Mouse (Mus musculus): ENCODE measurements around the gene Fam13c. TPM values are rescaled to one million over a fixed set of nuclear protein-coding genes. Genes with fewer than 3 reads are reported as not detected.

Fam13c gene
- polyA plus RNA-seq, 1 experiment from 2014 or later = 19.8 TPM

DNA sequence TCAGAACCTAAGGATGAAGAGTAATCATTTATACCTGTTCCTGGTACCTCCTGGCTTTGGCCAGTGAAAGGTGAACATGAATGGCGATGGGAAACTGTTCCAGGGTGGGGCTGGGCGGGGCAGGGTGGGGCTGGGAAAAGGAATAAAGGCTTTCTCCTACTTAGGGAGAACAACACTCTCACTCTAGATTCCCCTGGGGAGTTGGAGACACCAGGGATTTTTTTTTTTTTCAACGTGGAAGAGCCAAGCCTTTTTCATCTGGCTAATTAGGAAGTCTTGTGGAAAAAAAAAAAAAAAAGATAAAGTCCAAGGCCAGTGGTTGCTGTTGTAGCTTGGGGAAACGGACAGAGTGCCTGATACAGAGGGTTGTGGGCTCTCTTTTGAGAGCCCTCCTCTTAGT, 7.5 kb downstream of the Fam13c start:
- H3K27me3 ChIP-seq (ENCODE audit: control insufficient read depth, insufficient read depth, low read length) = no peaks in the 10 kb centered on the region
- ATAC-seq (ENCODE audit: low FRiP score) (no peak), DNase-seq (ENCODE audit: low spot score) (no peak)
- no peak overlapping the region for H3K9ac ChIP-seq (ENCODE audit: low read depth, low read length)
- no peaks in the 10 kb centered on the region for H3K9me3 ChIP-seq (ENCODE audit: control insufficient read depth, low read length)
- 0 out of 2 replicates have a peak, but pooled peaks cover 7% of the 10 kb centered on the region for H3K36me3 ChIP-seq (ENCODE audit: control insufficient read depth, insufficient read depth, low read length)
- no peak overlapping the region for H3K27ac ChIP-seq (ENCODE audit: low read depth, low read length)
- no peaks in the 10 kb centered on the region for H3K4me1 ChIP-seq (replicated peaks; ENCODE audit: control insufficient read depth, insufficient read depth, low read length)
- no peak overlapping the region for H3K4me2 ChIP-seq (replicated peaks; ENCODE audit: low read depth, low read length)
- H3K4me3 ChIP-seq (ENCODE audit: low read depth, low read length) = no peak overlapping the region
- WGBS = 80% methylated on average over 4 of the region's 4 CpGs

DNA sequence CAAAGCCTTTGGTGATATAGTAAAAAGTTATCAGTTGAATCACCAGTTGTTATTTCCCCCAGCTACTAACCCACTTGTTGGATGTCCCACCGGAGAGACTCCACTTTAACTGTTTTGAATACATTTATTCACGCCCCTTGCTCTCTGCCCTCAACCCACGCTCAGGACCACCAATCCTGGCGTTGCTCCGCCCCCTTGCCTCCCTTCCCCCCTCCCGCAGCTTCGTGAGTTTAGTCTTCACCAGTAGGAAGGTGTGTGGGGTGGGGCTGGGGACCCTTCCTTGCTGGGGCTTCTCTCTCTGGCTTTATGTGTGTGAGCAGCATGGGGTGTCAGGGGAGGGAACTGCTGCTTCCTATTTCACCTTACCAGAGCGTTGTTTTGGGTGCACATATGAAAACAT, 8.9 kb downstream of the Fam13c start:
- no peaks in the 10 kb centered on the region for H3K4me1 ChIP-seq (replicated peaks; ENCODE audit: control insufficient read depth, insufficient read depth, low read length)
- WGBS = 48% methylated on average over 8 of the region's 8 CpGs
- no peak for ATAC-seq (ENCODE audit: low FRiP score)

DNA sequence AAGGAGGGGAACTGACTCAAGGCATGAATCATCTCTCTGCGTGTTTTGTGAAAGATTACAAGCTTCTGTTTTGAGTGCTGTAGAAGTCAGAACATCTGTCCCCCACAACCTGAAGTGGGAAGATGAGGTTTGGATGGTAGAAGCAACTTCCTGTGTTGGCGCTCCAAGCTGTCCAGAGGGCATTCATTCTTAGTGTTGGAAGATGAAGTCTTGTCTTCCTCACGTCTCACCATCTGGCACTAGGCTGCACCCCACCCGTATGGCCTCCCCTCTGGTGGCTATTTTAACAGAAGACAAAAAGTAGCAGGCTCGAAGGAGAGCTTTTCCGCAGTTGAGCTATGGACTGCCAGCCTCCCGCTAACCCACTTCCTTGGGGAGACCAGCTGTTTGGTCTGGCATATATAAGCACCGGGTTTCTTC, 15.6 kb downstream of the Fam13c start:
- WGBS = 92% methylated on average over 8 of the region's 8 CpGs
- ATAC-seq (ENCODE audit: low FRiP score) = no peak
- no peak for DNase-seq (ENCODE audit: low spot score)

More for the DNA sequence above, 8.9 kb downstream of the Fam13c start:
- no peak for DNase-seq (ENCODE audit: low spot score)
- Histone ChIP-seq H3K9ac (ENCODE audit: low read depth, low read length) (no peak overlapping the region), H3K4me3 (ENCODE audit: low read depth, low read length) (no peak overlapping the region), H3K4me2 (replicated peaks; ENCODE audit: low read depth, low read length) (no peak overlapping the region), H3K9me3 (ENCODE audit: control insufficient read depth, low read length) (no peaks in the 10 kb centered on the region), H3K36me3 (ENCODE audit: control insufficient read depth, insufficient read depth, low read length) (0 out of 2 replicates have a peak, but pooled peaks cover 7% of the 10 kb centered on the region), H3K27me3 (ENCODE audit: control insufficient read depth, insufficient read depth, low read length) (no peaks in the 10 kb centered on the region), H3K27ac (ENCODE audit: low read depth, low read length) (no peak overlapping the region)

DNA sequence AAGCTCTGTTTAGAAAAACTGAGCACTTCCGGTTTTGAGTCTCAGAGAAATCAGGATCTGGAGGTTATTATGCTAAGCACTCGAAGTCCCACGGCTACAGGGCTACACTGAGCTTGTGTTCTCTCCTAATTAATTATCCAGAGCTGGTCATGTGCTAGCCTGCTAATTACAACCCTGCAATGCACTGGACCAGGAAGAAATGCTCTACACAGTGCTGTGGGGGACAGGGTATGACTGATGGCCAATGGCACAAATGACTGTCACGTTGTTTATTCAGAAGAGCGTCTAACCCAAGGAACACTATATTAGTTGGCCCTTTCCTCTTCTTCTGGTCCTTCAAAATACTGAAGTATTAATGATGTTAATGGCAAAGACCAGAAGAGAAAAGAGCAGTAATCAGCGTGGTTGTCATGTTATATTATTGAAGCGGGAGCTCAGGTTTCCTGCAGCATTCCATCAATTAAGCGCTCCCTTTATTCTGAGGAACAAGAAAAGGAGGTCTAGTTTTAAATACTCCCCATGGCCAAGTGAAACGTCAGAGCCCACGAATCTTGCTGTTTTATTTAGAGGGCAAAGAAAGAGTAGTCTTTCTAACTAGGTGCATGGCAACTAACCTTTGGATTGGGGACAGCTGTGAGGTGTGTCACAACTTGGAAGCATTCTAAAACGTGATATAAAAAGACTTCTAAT, 18.4 kb downstream of the Fam13c start:
- whole genome bisulfite sequencing = 82% methylated on average over 11 of the region's 11 CpGs
- ATAC-seq (ENCODE audit: low FRiP score) (0 out of 2 replicates have a peak, but pooled peaks have one; percentile 19), DNase-seq (ENCODE audit: low spot score) (no peak)
- Histone ChIP-seq H3K4me2 (replicated peaks; ENCODE audit: low read depth, low read length) (no peak overlapping the region), H3K9ac (ENCODE audit: low read depth, low read length) (no peak overlapping the region), H3K27me3 (ENCODE audit: control insufficient read depth, insufficient read depth, low read length) (no peaks in the 10 kb centered on the region), H3K36me3 (ENCODE audit: control insufficient read depth, insufficient read depth, low read length) (0 out of 2 replicates have a peak, but pooled peaks cover 2% of the 10 kb centered on the region), H3K4me1 (replicated peaks; ENCODE audit: control insufficient read depth, insufficient read depth, low read length) (no peaks in the 10 kb centered on the region), H3K9me3 (ENCODE audit: control insufficient read depth, low read length) (no peaks in the 10 kb centered on the region), H3K27ac (ENCODE audit: low read depth, low read length) (no peak overlapping the region), H3K4me3 (ENCODE audit: low read depth, low read length) (no peak overlapping the region)

More for the DNA sequence above, 15.6 kb downstream of the Fam13c start:
- Histone ChIP-seq H3K27me3 (ENCODE audit: control insufficient read depth, insufficient read depth, low read length) (no peaks in the 10 kb centered on the region), H3K27ac (ENCODE audit: low read depth, low read length) (no peak overlapping the region), H3K4me3 (ENCODE audit: low read depth, low read length) (no peak overlapping the region), H3K36me3 (ENCODE audit: control insufficient read depth, insufficient read depth, low read length) (0 out of 2 replicates have a peak, but pooled peaks cover 9% of the 10 kb centered on the region), H3K4me2 (replicated peaks; ENCODE audit: low read depth, low read length) (no peak overlapping the region), H3K4me1 (replicated peaks; ENCODE audit: control insufficient read depth, insufficient read depth, low read length) (no peaks in the 10 kb centered on the region), H3K9ac (ENCODE audit: low read depth, low read length) (no peak overlapping the region), H3K9me3 (ENCODE audit: control insufficient read depth, low read length) (no peaks in the 10 kb centered on the region)

DNA sequence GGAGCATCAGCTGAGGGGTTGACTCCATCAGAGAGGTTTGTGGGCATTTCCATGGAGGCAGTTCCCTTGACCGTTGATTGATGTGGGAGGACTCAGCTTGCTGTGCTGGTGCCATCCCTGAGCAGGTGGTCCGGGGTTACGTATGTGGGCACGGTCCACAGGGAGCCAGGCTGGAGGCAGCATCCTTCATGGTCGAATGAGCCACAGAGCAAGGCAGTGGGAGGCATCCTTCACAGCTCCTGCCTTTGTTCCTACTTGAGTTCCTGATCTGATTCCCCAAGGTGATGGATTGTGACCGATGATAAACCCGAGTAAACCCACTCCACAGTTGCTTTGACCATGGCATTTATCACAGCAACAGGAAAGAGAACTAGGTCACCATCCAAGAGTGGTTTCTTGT, 25.4 kb downstream of the Fam13c start:
- Histone ChIP-seq H3K9ac (ENCODE audit: low read depth, low read length) (no peak overlapping the region), H3K36me3 (ENCODE audit: control insufficient read depth, insufficient read depth, low read length) (no peaks in the 10 kb centered on the region), H3K9me3 (ENCODE audit: control insufficient read depth, low read length) (no peaks in the 10 kb centered on the region), H3K27ac (ENCODE audit: low read depth, low read length) (no peak overlapping the region), H3K4me2 (replicated peaks; ENCODE audit: low read depth, low read length) (no peak overlapping the region), H3K27me3 (ENCODE audit: control insufficient read depth, insufficient read depth, low read length) (no peaks in the 10 kb centered on the region), H3K4me3 (ENCODE audit: low read depth, low read length) (no peak overlapping the region), H3K4me1 (replicated peaks; ENCODE audit: control insufficient read depth, insufficient read depth, low read length) (no peaks in the 10 kb centered on the region)
- ATAC-seq (ENCODE audit: low FRiP score) (no peak), DNase-seq (ENCODE audit: low spot score) (no peak)
- WGBS = 74% methylated on average over 7 of the region's 7 CpGs

DNA sequence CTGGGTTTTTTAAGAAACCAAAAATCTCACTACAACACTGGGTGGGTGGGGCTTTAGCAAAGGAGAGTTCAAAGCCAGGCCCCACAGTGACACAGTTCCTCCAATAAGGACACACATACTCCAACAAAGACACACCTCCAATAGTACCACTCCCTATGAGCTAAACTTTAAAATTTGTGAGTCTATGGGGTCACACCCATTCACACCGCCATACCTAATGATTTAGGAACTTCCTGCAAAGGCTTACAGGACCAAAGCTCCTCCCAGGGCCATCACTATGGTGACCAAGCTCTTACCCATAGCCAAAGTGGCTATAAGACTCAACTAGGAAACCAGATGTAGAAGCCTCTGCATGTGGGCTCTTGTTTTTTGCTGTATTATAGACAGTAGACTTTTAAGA, 30.6 kb downstream of the Fam13c start:
- Histone ChIP-seq H3K27me3 (ENCODE audit: control insufficient read depth, insufficient read depth, low read length) (no peaks in the 10 kb centered on the region), H3K9me3 (ENCODE audit: control insufficient read depth, low read length) (no peaks in the 10 kb centered on the region), H3K27ac (ENCODE audit: low read depth, low read length) (no peak overlapping the region), H3K4me1 (replicated peaks; ENCODE audit: control insufficient read depth, insufficient read depth, low read length) (no peaks in the 10 kb centered on the region), H3K36me3 (ENCODE audit: control insufficient read depth, insufficient read depth, low read length) (no peaks in the 10 kb centered on the region), H3K4me2 (replicated peaks; ENCODE audit: low read depth, low read length) (no peak overlapping the region), H3K4me3 (ENCODE audit: low read depth, low read length) (no peak overlapping the region), H3K9ac (ENCODE audit: low read depth, low read length) (no peak overlapping the region)
- DNase-seq (ENCODE audit: low spot score) = no peak
- 89% methylated on average over 1 of the region's 1 CpGs for WGBS
- ATAC-seq (ENCODE audit: low FRiP score) = no peak

DNA sequence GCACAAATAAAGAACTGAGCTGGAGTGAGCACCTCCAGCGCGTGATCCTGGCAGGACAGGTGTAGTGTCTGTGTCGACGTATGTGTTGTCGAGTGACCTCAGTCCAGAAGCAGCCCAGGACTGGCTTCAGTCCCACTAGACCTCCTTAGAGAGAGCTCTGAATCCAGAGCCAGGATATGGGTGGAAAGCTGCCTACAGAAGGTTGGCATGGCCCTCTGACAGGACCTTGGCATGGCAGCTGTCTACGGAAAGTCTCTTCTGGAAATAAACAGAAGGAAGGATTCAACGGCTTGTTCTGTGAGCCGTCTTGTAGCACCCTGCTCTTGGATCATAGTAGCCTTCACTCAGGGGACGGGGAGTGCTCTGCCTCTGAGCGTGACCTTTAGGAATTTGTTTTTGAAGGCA, 37.5 kb downstream of the Fam13c start:
- Histone ChIP-seq H3K9ac (ENCODE audit: low read depth, low read length) (no peak overlapping the region), H3K27me3 (ENCODE audit: control insufficient read depth, insufficient read depth, low read length) (no peaks in the 10 kb centered on the region), H3K4me3 (ENCODE audit: low read depth, low read length) (no peak overlapping the region), H3K36me3 (ENCODE audit: control insufficient read depth, insufficient read depth, low read length) (no peaks in the 10 kb centered on the region), H3K4me2 (replicated peaks; ENCODE audit: low read depth, low read length) (no peak overlapping the region), H3K4me1 (replicated peaks; ENCODE audit: control insufficient read depth, insufficient read depth, low read length) (no peaks in the 10 kb centered on the region), H3K9me3 (ENCODE audit: control insufficient read depth, low read length) (no peaks in the 10 kb centered on the region), H3K27ac (ENCODE audit: low read depth, low read length) (no peak overlapping the region)
- no peak for ATAC-seq (ENCODE audit: low FRiP score)
- no peak for DNase-seq (ENCODE audit: low spot score)
- 98% methylated on average over 10 of the region's 10 CpGs for WGBS

DNA sequence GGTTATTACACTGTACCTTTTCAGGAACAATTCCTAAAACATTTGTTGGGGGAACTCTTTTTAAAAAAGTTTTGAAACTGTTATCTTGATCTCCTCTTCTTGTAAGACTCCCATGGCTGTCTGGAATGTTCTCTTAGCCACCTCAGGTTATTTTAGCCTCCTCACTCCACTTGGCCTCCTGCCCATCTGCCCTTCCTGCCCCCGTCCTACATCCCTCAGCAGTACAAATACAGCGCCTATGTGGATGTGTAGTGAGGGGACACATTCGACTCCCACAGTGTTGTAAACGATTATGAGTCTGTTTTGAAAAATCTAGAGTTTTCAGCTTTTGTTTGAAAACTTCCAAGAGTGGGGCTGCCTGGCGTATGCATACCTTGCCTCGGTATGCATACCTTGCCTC, 43.5 kb downstream of the Fam13c start:
- DNase-seq (ENCODE audit: low spot score) (no peak), ATAC-seq (ENCODE audit: low FRiP score) (no peak)
- Histone ChIP-seq H3K27me3 (ENCODE audit: control insufficient read depth, insufficient read depth, low read length) (no peaks in the 10 kb centered on the region), H3K4me3 (ENCODE audit: low read depth, low read length) (no peak overlapping the region), H3K4me1 (replicated peaks; ENCODE audit: control insufficient read depth, insufficient read depth, low read length) (no peaks in the 10 kb centered on the region), H3K9me3 (ENCODE audit: control insufficient read depth, low read length) (no peaks in the 10 kb centered on the region), H3K9ac (ENCODE audit: low read depth, low read length) (no peak overlapping the region), H3K4me2 (replicated peaks; ENCODE audit: low read depth, low read length) (no peak overlapping the region), H3K36me3 (ENCODE audit: control insufficient read depth, insufficient read depth, low read length) (no peaks in the 10 kb centered on the region), H3K27ac (ENCODE audit: low read depth, low read length) (no peak overlapping the region)
- WGBS = 87% methylated on average over 6 of the region's 6 CpGs

Data from hindbrain, embryonic 11.5 days (tissue).